ENCODE assay signal across 18 mouse cellular contexts in the genomic region with DNA sequence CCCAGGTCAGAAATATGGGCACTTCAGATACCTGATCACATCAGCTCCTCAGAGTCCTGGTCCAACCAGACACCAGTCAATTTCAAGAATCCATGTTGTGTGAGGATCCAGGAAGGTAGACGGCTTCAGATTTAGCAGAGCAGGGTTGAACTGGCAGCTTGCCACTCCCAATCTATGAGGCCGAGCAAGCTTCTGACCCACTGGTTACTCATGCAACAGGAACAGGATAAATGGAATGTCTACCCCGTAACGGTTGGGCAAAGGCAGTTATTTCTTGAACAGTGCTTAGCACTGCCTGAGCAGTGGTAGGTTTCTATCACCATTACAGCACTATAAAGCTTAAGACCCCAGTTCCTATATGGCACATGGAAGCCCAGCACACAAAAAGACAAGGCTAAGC.
DNase-seq lines count a peak whose midpoint lies in the region; ATAC-seq and TF ChIP-seq lines count a peak whose summit lies in the region.
"Had no signal": no experiment of that assay in that cellular context is flagged by ENCODE, and none has a peak within 500 bp of the region (broad histone marks: within the 10 kb centered on the region; RNA-seq: fewer than 3 reads in every experiment).

No protein-coding gene starts in this region.

- 0 out of 2 replicates have a peak, but pooled peaks cover 8% of the 10 kb centered on the region for H3K4me1 ChIP-seq in heart, postnatal 0 days (ENCODE audit: control insufficient read depth, insufficient read depth)
- H3K4me1 ChIP-seq: embryonic facial prominence, embryonic 15.5 days; neural tube, embryonic 12.5 days had no signal

- peak; percentile 53 for ATAC-seq in heart, postnatal 0 days (ENCODE audit: insufficient read depth, low read depth)
- ATAC-seq: CD4-positive, CD25-positive, alpha-beta regulatory T cell, adult 4 months; forebrain, embryonic 13.5 days; liver, postnatal 0 days; midbrain, embryonic 15.5 days had no signal

- no peaks in the 10 kb centered on the region for H3K9me3 ChIP-seq in heart, postnatal 0 days (replicated peaks; ENCODE audit: control insufficient read depth, low read length)
- H3K9me3 ChIP-seq: embryonic facial prominence, embryonic 15.5 days; forebrain, embryonic 13.5 days; midbrain, embryonic 15.5 days; neural tube, embryonic 12.5 days had no signal

- no peak overlapping the region for H3K27ac ChIP-seq in heart, postnatal 0 days (ENCODE audit: low read depth)
- H3K27ac ChIP-seq: embryonic facial prominence, embryonic 15.5 days; forebrain, embryonic 13.5 days; heart, adult 2 months; hindbrain, embryonic 14.5 days; macrophage; midbrain, embryonic 15.5 days; neural tube, embryonic 12.5 days had no signal

- H3K4me2 ChIP-seq in heart, postnatal 0 days (ENCODE audit: low read depth, low read length): no peak overlapping the region
- H3K4me2 ChIP-seq: embryonic facial prominence, embryonic 15.5 days; forebrain, embryonic 13.5 days; hindbrain, embryonic 14.5 days; midbrain, embryonic 15.5 days; neural tube, embryonic 12.5 days had no signal

- TF ChIP-seq EP300 in heart, postnatal 0 days (IDR thresholded peaks at IDR 0.05; ENCODE audit: low read depth): no peak

- H3K4me3 ChIP-seq in heart, postnatal 0 days (ENCODE audit: low read depth, low read length): no peak overlapping the region
- H3K4me3 ChIP-seq: embryonic facial prominence, embryonic 15.5 days; forebrain, embryonic 13.5 days; heart, adult 2 months; midbrain, embryonic 15.5 days; neural tube, embryonic 12.5 days had no signal

- DNase-seq in heart, postnatal 0 days (ENCODE audit: low spot score): peak; percentile 63
- no peak for DNase-seq in heart, adult 8-10 months (ENCODE audit: low spot score)
- peak; percentile 43 for DNase-seq in testis, postnatal 10 days (ENCODE audit: low spot score)
- no peak for DNase-seq in testis, postnatal 14 days (ENCODE audit: low spot score)
- DNase-seq in adrenal gland, postnatal 36 days: peak; percentile 38 to 64
- peak; percentile 48 to 63 for DNase-seq in kidney, postnatal 4 days
- no peak for DNase-seq in layer of hippocampus, postnatal 10 days (ENCODE audit: low spot score in 2 of 2)
- DNase-seq in left cerebral cortex, adult 8-10 months (ENCODE audit: low spot score in 2 of 2): no peak
- DNase-seq: cerebellum, adult 11 months; heart, adult 2 months; liver, postnatal 0 days had no signal

- TF ChIP-seq CTCF in heart, postnatal 0 days (IDR thresholded peaks at IDR 0.05; ENCODE audit: low read depth): no peak

- WGBS in heart, postnatal 0 days: 21% methylated on average over 4 of the region's 4 CpGs

- no peak overlapping the region for H3K9ac ChIP-seq in heart, postnatal 0 days (replicated peaks; ENCODE audit: low read depth, low read length)
- H3K9ac ChIP-seq: embryonic facial prominence, embryonic 15.5 days; forebrain, embryonic 13.5 days; hindbrain, embryonic 14.5 days; liver, postnatal 0 days; midbrain, embryonic 15.5 days; neural tube, embryonic 12.5 days had no signal

- no peaks in the 10 kb centered on the region for H3K36me3 ChIP-seq in heart, postnatal 0 days (replicated peaks; ENCODE audit: control insufficient read depth, insufficient read depth, low read length)
- H3K36me3 ChIP-seq: embryonic facial prominence, embryonic 15.5 days; midbrain, embryonic 15.5 days; neural tube, embryonic 12.5 days had no signal

- no peaks in the 10 kb centered on the region for H3K27me3 ChIP-seq in heart, postnatal 0 days (ENCODE audit: control insufficient read depth, insufficient read depth, low read length)
- H3K27me3 ChIP-seq: embryonic facial prominence, embryonic 15.5 days; forebrain, embryonic 13.5 days; midbrain, embryonic 15.5 days; neural tube, embryonic 12.5 days had no signal

Comparison
In these comparisons a context has a peak if more than half of its experiments do, and no peak if none do; other contexts are left out.
1. DNase-seq: peak in heart, postnatal 0 days (single experiment), testis, postnatal 10 days (single experiment), adrenal gland, postnatal 36 days (2 of 2) and kidney, postnatal 4 days (2 of 2); none in heart, adult 8-10 months (single experiment), testis, postnatal 14 days (single experiment), layer of hippocampus, postnatal 10 days (0 of 2) and left cerebral cortex, adult 8-10 months (0 of 2).